Mouse (Mus musculus): ENCODE data around the gene Ifitm10. TPM values are rescaled to one million over a fixed set of nuclear protein-coding genes. Genes with fewer than 3 reads are reported as not detected.

The Ifitm10 gene
- polyA plus RNA-seq, 1 experiment: 1.5 TPM

DNA sequence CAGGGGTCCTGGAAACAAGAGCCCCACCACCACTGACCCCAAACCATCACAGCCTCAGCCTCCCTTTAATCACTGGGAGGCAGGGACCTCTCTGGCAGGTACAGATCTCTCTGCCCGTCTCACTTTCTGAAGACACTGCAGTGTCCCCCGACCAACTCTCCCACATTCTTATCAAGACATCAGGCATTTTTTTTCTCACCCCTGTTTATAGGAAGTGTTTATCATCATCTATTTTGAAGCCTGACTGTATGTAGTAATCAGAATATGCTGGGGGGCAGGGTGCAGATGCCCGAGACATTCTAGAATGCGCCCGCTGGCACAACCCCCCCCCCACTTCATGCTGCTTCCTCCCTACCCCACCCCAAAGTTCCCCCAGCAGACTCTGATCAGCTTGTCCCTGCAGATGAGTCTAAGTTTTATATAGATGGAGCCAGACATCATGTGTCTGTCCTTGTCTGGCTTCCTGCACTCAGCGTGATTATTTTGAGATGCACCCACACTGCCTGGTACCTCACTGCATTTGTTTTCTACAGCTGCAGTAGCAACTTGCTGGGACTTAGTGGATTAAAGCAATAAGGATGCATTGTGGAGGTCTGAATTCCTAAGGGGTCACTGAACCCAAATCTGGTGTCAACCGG is 26.7 kb upstream of the Ifitm10 start:
- no peak overlapping the region for H3K4me3 ChIP-seq (ENCODE audit: low read depth, low read length)
- peaks cover 5% of the 10 kb centered on the region; the same call in 1 of the 2 replicates for H3K4me1 ChIP-seq (ENCODE audit: control insufficient read depth, insufficient read depth, insufficient read length, low read length)
- WGBS: 68% methylated on average over 7 of the region's 7 CpGs
- H3K27ac ChIP-seq (ENCODE audit: insufficient read depth, low read depth, low read length): no peak overlapping the region
- no peaks in the 10 kb centered on the region for H3K27me3 ChIP-seq (ENCODE audit: control insufficient read depth, insufficient read depth, low read length)
- no peak for TF ChIP-seq CTCF (IDR thresholded peaks at IDR 0.05; ENCODE audit: extremely low read depth, insufficient read length, insufficient replicate concordance, low read depth, low read length)
- no peak for TF ChIP-seq POLR2A (IDR thresholded peaks at IDR 0.05; ENCODE audit: low read depth, low read length)
- no peaks in the 10 kb centered on the region for H3K36me3 ChIP-seq (ENCODE audit: control insufficient read depth, insufficient read depth, low read length)

- H3K27me3 ChIP-seq (ENCODE audit: control insufficient read depth, insufficient read depth, low read length): no peaks in the 10 kb centered on the region
- H3K27ac ChIP-seq (ENCODE audit: insufficient read depth, low read depth, low read length): no peak overlapping the region
- TF ChIP-seq POLR2A (IDR thresholded peaks at IDR 0.05; ENCODE audit: low read depth, low read length) (no peak), CTCF (IDR thresholded peaks at IDR 0.05; ENCODE audit: extremely low read depth, insufficient read length, insufficient replicate concordance, low read depth, low read length) (no peak)
- no peaks in the 10 kb centered on the region for H3K36me3 ChIP-seq (ENCODE audit: control insufficient read depth, insufficient read depth, low read length)
- H3K4me1 ChIP-seq (ENCODE audit: control insufficient read depth, insufficient read depth, insufficient read length, low read length): peaks cover 7% of the 10 kb centered on the region; the same call in 1 of the 2 replicates
- no peak overlapping the region for H3K4me3 ChIP-seq (ENCODE audit: low read depth, low read length)
- 70% methylated on average over 1 of the region's 1 CpGs for WGBS
Measured at GRCm38 (mm10) chr7:142399250-142399649, 25.7 kb upstream of the Ifitm10 start.

DNA sequence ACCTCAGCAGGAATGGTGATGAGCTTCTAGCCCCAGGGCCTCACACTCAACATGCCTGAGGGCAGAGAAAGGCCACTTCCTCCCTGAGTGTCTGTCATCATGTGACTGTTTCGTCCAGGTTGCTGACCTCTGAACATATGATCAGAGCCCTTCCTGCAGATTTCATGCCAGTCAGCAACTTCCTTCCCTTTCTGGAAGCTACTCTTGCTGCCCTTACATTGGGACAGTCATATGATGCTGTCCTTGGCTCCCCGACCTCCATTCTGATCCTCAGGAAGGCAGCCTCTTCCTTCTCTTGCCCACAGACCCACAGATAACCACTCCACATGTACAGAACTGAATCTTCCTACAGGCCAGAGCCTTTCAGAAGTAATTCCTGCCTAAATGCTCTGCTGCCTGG is 24.5 kb upstream of the Ifitm10 start:
- no peak overlapping the region for H3K4me3 ChIP-seq (ENCODE audit: low read depth, low read length)
- H3K4me1 ChIP-seq (ENCODE audit: control insufficient read depth, insufficient read depth, insufficient read length, low read length): peaks cover 10% of the 10 kb centered on the region; the same call in 1 of the 2 replicates
- H3K27ac ChIP-seq (ENCODE audit: insufficient read depth, low read depth, low read length): no peak overlapping the region
- TF ChIP-seq POLR2A (IDR thresholded peaks at IDR 0.05; ENCODE audit: low read depth, low read length) (no peak), CTCF (IDR thresholded peaks at IDR 0.05; ENCODE audit: extremely low read depth, insufficient read length, insufficient replicate concordance, low read depth, low read length) (no peak)
- 47% methylated on average over 2 of the region's 2 CpGs for WGBS
- H3K27me3 ChIP-seq (ENCODE audit: control insufficient read depth, insufficient read depth, low read length): no peaks in the 10 kb centered on the region
- H3K36me3 ChIP-seq (ENCODE audit: control insufficient read depth, insufficient read depth, low read length): no peaks in the 10 kb centered on the region

DNA sequence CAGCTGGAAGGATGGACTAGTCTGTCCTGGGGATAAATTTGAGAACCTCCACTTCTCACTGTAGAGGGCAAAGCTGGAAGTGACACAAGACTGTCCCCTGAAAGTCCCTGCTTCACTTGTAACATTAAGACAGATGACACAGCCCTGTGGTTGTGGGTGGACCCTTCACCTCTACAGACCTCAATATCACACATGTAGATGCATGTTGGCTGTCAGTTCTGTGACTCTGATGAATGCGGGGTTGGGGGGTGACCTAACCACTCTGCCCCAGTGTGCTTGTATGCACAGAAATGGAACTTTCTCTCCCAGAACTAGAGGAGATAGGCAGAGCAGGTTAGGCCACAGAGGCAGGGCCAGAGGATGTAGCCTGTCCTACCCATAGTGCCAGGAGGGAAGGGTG is 23.1 kb upstream of the Ifitm10 start:
- Histone ChIP-seq H3K27ac (ENCODE audit: insufficient read depth, low read depth, low read length) (no peak overlapping the region), H3K4me1 (ENCODE audit: control insufficient read depth, insufficient read depth, insufficient read length, low read length) (peaks cover 10% of the 10 kb centered on the region; the same call in 1 of the 2 replicates), H3K36me3 (ENCODE audit: control insufficient read depth, insufficient read depth, low read length) (no peaks in the 10 kb centered on the region), H3K27me3 (ENCODE audit: control insufficient read depth, insufficient read depth, low read length) (no peaks in the 10 kb centered on the region), H3K4me3 (ENCODE audit: low read depth, low read length) (no peak overlapping the region)
- 100% methylated on average over 1 of the region's 1 CpGs for WGBS
- TF ChIP-seq POLR2A (IDR thresholded peaks at IDR 0.05; ENCODE audit: low read depth, low read length): no peak
- no peak for TF ChIP-seq CTCF (IDR thresholded peaks at IDR 0.05; ENCODE audit: extremely low read depth, insufficient read length, insufficient replicate concordance, low read depth, low read length)

DNA sequence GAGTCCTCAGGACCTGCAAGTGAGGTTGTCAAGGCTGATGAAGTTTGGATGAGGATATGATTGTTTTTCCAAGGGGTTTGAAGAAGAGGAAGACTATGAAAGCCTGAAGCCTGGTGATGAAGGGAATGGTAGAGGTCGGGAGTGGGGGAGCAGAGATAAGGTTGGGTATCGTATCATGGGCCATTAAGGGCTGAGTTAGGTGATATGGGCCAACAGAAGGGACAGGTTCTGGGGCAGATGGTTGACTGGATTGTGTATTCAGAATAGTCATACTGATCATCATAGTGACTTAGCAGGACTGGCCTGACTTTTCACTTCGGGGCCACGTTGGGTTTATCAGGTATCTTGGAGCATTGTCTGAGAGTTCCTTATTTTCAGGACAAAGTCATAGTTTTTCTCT is 21.9 kb upstream of the Ifitm10 start:
- WGBS: 78% methylated on average over 4 of the region's 4 CpGs
- no peak overlapping the region for H3K27ac ChIP-seq (ENCODE audit: insufficient read depth, low read depth, low read length)
- H3K4me3 ChIP-seq (ENCODE audit: low read depth, low read length): no peak overlapping the region
- H3K36me3 ChIP-seq (ENCODE audit: control insufficient read depth, insufficient read depth, low read length): no peaks in the 10 kb centered on the region
- peaks cover 10% of the 10 kb centered on the region; the same call in 1 of the 2 replicates for H3K4me1 ChIP-seq (ENCODE audit: control insufficient read depth, insufficient read depth, insufficient read length, low read length)
- no peaks in the 10 kb centered on the region for H3K27me3 ChIP-seq (ENCODE audit: control insufficient read depth, insufficient read depth, low read length)
- no peak for TF ChIP-seq POLR2A (IDR thresholded peaks at IDR 0.05; ENCODE audit: low read depth, low read length)
- no peak for TF ChIP-seq CTCF (IDR thresholded peaks at IDR 0.05; ENCODE audit: extremely low read depth, insufficient read length, insufficient replicate concordance, low read depth, low read length)

- H3K27ac ChIP-seq (ENCODE audit: insufficient read depth, low read depth, low read length): no peak overlapping the region
- H3K27me3 ChIP-seq (ENCODE audit: control insufficient read depth, insufficient read depth, low read length): no peaks in the 10 kb centered on the region
- TF ChIP-seq CTCF (IDR thresholded peaks at IDR 0.05; ENCODE audit: extremely low read depth, insufficient read length, insufficient replicate concordance, low read depth, low read length): no peak
- TF ChIP-seq POLR2A (IDR thresholded peaks at IDR 0.05; ENCODE audit: low read depth, low read length): no peak
- H3K4me1 ChIP-seq (ENCODE audit: control insufficient read depth, insufficient read depth, insufficient read length, low read length): peaks cover 10% of the 10 kb centered on the region; the same call in 1 of the 2 replicates
- H3K4me3 ChIP-seq (ENCODE audit: low read depth, low read length): no peak overlapping the region
- H3K36me3 ChIP-seq (ENCODE audit: control insufficient read depth, insufficient read depth, low read length): no peaks in the 10 kb centered on the region
- 62% methylated on average over 6 of the region's 6 CpGs for WGBS
Measured at GRCm38 (mm10) chr7:142394261-142395190, 21.0 kb upstream of the Ifitm10 start.

DNA sequence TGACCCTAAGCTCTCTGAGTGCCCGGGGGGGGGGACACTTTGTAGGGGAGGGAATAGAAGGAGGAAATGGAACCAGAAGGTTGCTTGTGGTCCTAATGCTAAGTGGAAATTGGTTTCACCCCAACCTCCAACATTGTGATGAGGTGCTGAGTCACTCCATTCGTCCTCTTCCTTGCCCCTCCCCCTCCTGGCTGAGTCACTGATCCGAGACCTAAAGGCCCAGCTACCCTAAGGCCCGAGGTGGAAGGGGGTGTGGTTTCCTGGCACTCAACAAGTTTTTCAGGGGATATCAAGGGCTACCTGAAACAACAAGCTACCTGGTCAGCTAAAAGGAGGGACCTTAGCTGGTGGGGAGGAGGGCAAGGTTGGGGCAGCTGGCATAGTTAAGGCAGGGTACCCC is 19.6 kb upstream of the Ifitm10 start:
- 25% methylated on average over 4 of the region's 4 CpGs for WGBS
- TF ChIP-seq POLR2A (IDR thresholded peaks at IDR 0.05; ENCODE audit: low read depth, low read length): no peak
- TF ChIP-seq CTCF (IDR thresholded peaks at IDR 0.05; ENCODE audit: extremely low read depth, insufficient read length, insufficient replicate concordance, low read depth, low read length): no peak
- H3K4me3 ChIP-seq (ENCODE audit: low read depth, low read length): no peak overlapping the region
- H3K27me3 ChIP-seq (ENCODE audit: control insufficient read depth, insufficient read depth, low read length): no peaks in the 10 kb centered on the region
- peaks cover 9% of the 10 kb centered on the region; the same call in 1 of the 2 replicates for H3K4me1 ChIP-seq (ENCODE audit: control insufficient read depth, insufficient read depth, insufficient read length, low read length)
- no peaks in the 10 kb centered on the region for H3K36me3 ChIP-seq (ENCODE audit: control insufficient read depth, insufficient read depth, low read length)
- no peak overlapping the region for H3K27ac ChIP-seq (ENCODE audit: insufficient read depth, low read depth, low read length)

Measured in small intestine, adult 2 months (tissue).